Mouse (Mus musculus) cerebral cortex, adult 2 months (tissue): ENCODE results near the gene Nln.

Experiments
- WGBS: fragments of 180-500 bp; shearing (Covaris S2); methylation state at CpG from one replicate; pipeline ENCODE4 v1.1.7; 2018; 5-methylcytosine and 5-hydroxymethylcytosine counted together

The Nln gene

DNA sequence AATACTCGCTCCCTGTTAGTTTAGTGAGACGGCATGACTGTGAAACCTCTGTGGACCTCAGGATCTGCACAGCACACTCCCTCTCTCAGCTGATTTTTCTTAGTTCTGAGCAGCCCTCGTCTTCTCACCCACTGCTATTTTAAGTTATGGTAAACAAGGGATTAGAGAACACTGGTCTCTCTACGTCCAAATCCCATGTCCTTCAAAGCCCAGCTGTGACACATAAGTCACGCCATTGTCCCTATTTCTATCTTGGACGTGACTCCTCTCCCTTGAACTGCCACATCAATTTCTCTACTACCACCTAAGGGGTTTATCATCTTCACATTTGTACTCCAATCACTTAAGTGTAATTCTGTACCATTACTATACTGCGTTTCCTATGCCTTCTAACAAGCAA, 13.5 kb downstream of the Nln start:
- 63% methylated on average over 7 of the region's 7 CpGs for WGBS

DNA sequence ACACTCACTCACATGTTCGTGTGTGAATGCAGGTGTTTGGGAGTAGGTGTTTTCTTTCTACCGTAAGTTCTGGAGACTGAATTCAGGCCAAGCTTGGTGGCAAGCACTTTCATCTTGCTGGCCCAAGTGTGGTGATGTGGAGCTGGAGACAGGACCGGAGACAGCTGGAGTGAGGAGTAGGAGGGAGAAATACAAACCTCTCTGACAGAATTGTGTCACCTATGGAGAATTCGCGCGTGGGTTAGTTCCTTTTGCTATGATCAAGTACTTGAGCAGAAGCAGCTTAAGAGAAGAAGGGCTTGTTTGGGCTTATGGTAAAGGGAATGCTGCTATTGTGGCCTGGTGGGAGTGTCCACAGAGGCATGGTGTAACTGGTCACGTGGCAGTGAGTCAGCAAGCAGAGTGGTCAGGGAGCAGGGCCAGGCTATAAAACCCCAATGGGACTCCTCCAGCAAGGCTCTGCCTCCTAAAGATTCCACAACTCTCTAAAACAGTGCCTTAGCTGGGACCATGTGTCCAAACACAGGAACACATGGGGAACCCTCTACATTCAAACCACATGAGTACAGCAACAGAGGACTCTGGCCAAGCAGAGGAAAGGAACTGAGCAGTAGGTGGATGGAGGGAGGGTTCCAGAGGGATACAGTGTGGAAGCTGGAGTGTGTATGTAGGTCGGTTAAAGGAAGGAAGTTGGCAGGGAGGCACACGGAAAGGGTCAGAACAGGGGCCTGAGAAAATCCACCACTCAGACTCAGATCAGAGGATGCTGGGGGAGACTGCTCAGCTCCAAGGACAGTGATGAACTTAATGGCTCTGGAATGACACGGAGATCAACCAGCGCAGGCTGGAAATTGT, 14.7 kb downstream of the Nln start:
- 54% methylated on average over 11 of the region's 11 CpGs for WGBS

DNA sequence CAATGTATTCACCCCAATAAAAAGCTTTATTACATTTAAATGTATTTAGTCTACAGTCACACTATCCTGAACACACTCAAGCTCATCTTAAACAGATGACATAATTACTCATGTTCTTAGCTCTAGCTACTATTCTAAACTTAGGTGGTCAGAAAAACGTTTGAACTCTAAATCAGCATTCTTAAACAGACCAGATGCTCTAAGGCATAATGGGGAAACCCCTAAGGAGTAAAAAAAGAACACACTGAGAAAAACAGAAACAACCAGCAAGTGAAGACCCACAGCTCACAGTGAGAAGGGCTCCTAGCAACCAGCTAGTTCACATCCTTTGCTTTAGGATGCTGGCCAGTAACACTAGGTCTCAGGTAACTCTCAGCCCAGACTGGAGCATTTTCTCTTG, 17.7 kb downstream of the Nln start:
- WGBS = 5% methylated on average over 1 of the region's 1 CpGs

DNA sequence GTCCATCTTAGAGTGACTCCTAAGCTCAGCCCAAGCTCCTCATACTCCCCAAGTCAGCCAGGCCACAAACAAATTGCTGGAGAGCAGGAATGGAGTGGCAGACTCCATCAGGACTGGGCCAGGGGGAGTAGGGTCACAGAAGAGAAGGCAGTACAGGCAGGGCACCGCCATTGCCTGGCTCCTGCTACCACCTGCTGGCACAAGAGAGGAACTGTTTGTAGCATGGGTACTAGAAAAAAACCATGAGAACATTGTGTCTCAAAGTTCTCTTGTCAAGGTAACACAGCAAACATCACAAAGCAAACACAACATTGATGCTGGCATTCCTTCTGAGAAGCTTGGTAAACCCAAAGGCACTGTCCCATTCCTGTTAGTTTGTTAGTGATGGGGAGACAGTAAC, 20.0 kb downstream of the Nln start:
- 14% methylated on average over 1 of the region's 1 CpGs for WGBS

DNA sequence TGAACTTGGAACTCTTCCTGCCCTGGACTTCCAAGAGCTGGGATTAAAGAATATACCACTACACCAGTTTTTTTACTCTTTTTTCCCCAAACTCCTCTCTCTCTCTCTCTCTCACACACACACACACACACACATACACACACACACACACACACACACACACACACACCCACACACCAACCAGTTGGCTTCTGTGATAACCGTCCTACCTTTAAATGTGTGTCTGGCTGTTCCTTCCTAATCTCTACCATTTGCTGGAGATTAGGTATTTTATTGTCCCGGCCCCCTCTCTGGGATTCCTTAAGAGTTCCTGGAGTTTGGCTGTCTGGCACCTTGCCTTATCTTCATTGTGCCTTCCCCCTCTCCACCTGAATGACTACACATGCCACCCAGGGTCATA, 24.8 kb downstream of the Nln start:
- 76% methylated on average over 2 of the region's 2 CpGs for WGBS

DNA sequence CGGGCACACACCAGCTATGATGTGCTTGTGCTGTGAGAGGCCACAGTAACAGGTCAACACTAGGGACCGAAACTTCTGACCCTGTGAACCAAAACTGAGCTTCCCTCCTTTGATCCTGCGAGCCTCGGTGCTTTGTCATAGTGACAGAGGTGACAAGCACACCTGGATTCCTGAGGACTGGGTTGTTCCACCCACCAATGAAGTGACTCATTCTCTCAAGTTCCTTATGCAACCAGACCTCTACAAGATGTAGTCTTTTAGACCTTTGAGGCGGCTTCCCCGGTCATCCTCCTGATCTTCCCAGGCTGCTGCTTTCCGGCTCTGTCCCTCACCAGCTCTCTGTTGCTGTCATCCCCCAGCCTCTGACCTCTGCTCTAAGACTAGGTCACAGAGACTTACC, 26.9 kb downstream of the Nln start:
- 83% methylated on average over 7 of the region's 7 CpGs for WGBS

DNA sequence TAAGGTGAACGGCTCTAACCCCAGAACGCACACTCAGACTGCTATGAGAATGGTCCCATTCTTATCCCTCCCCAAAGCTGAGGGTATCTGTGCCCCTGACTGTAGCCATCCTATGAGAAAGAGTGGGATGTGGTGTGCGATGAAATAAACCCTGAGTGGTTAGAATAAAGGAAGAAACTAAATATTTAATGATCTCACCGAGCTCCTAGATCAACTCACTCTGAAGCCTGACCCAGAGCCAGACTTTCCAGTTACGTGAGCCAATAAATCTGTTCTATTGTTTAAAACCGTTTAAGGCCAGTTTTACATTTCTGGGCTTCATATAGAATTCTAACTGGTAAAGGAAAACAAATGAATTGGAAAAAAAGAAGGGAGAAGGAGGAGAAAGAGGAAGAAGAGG, 32.4 kb downstream of the Nln start:
- 71% methylated on average over 6 of the region's 6 CpGs for WGBS

DNA sequence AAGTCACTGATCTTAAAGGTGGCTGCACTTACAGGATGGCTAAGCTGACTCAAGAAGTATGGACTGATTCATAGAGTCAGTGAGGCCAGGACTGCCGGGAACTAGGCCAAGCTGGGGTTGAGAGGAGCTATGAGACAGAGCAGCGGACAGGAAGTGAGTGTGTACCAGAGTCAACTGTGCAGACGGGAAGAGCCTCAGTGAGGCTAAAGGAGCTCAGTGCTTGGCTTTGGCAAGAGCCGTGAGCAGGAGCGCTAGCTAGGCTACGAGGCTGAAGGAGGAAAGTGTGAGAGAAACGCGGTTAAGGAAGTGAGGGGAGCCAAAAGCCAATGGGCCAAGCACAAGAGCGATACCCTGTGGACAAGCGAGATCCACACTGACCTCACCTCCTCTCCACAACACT, 34.7 kb downstream of the Nln start:
- WGBS = 72% methylated on average over 10 of the region's 10 CpGs

DNA sequence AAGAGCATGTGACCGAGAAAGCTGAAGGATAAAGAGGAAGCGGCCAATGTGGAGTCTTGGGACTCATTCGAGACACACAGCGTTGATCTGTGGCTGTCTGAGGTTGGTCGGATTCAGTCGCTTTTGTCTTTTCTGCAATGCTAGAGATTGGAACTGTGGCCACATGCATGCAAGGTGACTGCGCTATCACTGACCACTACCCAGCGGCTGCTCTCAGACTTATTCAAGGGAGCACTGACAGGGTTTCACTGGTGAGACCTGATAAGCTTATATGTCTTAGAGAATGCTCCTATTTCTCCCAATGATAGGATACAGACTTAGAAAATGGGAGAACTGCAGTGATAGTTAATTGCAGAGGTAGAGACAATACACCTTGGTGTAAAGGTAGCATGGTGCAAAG, 35.2 kb downstream of the Nln start:
- 97% methylated on average over 8 of the region's 8 CpGs for whole genome bisulfite sequencing

DNA sequence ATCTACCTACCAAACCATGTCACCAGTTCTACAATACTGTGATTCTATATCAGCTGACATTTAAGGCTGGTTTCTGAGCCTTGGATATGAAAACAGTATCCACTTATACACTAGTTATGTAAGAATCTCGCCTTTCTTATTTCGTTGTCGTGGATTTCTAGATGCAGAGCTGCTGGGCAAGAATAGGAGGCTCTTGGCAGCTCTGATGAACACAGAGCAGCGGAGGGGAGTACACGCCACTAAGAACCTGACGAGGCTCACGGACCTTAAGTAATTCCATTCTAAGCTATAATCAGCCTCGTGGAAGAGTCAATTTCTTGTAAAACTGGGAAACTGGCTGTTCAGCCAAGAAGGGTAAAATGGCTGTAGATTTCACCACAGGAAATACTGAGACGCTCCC, 37.1 kb downstream of the Nln start:
- 48% methylated on average over 9 of the region's 9 CpGs for WGBS

DNA sequence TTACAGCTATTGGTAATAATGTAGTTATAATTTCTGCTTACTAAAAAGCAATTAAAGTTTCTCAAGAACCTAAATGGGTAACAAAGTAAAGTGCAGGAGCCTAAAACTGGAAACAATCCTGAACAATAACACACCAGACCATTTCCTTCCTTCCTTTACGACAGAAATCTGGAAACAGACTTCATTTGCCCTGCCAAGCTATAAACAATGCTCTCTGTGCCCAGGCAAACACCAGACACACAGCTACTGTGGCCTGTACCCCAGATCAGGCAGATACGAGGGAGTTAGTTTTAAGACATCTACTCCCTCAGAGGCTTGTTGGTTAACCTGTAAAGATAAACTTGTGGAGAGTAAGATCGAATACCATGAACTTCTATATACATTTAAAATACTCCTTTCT, 38.7 kb downstream of the Nln start:
- 60% methylated on average over 3 of the region's 3 CpGs for WGBS

DNA sequence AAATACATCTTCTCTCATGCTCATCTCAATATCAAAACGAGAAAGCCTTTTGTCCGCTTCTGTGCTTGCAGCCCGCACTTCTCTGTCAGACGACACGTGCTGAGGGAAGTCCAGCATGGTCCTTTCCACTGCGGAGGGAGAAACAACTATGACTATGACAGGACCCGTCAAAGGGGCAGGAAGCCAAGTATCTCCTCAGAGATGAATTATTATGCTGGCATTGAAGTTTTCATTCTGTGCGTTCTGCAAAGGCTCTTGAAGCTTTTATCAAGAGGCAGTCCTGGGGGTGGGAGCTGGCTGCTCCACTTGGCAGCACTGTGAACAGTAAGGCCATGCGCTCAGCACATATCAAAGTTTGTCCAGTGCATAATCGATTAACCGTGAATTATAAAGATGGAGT, 40.2 kb downstream of the Nln start:
- 73% methylated on average over 11 of the region's 11 CpGs for WGBS

DNA sequence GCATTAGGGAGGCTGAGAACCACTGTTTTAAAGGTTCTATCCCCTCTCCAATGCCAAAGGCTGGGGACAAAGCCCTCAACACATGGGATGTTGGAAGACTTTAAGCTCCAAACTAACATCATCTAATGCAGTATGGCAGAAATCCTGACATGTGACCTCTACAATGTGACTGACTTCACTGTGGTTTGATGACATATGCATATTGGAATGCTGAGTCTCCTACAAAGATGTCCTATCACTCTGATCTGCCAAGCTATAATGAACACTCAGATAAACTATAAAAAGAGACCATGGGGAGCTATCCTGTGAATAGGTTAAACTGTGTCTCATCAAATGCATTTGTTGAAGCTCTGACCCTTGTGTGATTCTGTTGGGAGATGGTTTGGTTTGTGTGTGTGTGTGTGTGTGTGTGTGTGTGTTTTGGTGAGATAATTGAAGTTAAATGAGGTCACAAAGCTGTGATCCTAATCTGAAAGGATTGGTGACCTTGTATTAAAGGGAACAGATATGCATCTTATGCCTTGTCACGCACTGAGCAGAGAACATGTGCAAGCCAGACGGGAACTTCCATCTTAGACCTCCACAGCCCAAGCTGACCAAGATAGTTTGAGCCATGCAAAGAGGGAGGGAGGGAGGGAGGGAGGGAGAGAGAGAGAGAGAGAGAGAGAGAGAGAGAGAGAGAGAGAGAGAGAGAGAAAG, 43.6 kb downstream of the Nln start:
- 92% methylated on average over 2 of the region's 2 CpGs for WGBS

DNA sequence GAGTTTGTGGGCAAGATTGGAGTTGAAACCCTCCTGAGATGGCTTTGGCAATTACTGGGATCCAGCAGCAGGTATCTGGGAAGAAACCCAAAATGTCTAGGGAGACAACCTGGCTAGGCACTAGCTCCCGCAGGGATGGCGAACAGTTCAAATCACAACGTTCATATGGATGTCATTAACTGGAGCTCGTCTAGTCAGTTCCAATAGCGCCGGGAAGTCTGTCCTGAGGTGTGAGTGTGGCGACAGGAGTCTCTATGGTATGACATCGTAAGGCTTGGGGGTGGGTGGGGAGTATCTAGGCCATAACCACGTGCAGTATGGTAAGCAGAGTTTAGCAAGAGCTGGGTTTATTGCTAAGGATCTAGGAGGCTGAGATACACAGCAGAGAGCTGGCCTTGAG, 46.4 kb downstream of the Nln start:
- 87% methylated on average over 9 of the region's 9 CpGs for WGBS

DNA sequence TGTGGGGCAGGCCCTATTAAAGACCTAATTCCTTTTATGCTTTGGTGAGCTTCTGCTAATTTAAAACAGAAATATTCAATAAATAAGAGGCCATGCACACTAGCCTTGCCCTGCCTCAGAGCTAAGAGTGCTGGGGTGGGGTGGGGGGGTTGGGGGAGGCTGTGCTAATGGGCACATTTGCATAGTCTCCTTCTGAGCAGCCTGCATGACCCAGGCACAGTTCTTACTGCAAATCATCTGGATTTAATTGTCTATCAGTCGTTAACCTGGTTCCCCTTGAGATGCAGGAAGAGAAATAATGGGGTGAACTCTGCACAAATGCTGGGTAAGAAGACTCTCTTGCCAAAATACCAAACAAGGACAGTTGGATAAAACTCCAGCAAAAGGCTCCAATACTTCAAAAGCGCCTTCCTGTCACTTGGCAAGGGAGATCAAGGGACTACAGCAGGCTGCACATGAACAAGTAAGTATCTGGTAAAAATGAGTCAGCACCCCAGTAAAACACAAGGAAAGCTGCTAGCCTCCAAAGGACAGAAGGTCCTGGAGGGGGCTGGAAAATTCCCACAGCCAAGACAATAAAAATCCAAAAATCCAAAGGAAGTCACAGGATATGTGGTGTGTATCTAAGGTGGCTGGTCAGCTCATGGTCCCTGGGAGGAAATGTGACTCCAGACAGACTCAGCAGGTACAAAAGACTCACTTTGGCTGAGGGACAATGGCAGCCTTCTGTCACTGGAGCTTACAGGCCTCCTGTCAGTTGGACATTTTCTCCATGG, 47.3 kb downstream of the Nln start:
- WGBS = 62% methylated on average over 2 of the region's 2 CpGs

DNA sequence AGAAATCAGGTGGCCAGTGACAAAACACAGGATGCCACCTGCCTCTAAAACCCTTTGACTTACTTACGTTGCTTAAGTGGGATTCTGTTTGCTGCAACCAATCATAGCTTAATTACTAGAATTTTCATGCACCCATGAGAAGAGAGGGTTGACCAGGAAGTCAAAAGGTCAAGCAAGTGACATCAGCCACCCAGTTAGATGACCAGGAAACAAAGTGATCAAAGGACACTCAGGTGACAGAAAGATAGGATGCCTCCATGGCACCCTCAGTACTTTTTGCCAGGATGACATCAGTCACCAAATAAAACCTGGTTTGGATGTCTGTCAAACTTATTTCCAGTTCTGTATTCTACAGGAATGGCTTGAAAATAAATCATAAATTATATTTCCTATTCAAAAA, 49.2 kb downstream of the Nln start:
- WGBS = 91% methylated on average over 1 of the region's 1 CpGs

DNA sequence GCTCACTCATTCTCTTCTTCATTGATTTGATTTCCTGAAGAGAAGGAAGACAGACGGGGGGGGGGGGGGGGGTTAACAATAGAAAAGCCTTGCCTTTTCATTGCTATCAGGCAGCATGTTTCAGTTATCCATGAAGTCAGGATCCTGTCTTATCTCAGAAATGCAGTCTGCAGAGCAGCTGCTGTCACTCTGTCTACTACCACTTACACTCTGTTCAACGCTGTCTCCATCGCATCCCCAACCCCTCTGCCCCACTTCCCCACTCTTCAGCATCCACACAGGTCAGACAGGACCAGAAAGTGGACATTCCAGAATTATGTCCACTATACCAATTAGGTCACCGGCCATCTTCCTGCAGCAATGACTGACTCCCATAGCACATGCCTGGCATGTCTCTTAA, 49.9 kb downstream of the Nln start:
- WGBS = 88% methylated on average over 4 of the region's 4 CpGs

DNA sequence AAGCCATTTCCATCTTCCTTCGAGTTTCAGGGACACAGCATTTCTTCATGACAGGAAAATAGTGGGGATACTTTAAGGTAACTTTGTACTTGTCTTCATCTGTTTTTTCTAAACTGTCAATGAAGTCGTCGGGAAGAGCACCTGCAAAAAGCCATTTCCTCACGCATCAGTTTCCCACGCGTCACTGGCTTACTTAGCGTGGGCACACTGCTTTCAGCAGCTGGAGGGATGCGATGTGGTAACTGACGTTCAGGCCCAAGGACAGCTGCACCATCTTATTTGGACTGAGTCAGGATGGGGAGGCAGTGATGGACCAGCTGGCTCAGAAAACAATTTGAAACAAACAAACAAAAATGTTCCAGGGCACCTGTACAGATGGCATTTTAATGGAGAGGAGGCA, 50.7 kb downstream of the Nln start:
- WGBS = 77% methylated on average over 9 of the region's 9 CpGs

DNA sequence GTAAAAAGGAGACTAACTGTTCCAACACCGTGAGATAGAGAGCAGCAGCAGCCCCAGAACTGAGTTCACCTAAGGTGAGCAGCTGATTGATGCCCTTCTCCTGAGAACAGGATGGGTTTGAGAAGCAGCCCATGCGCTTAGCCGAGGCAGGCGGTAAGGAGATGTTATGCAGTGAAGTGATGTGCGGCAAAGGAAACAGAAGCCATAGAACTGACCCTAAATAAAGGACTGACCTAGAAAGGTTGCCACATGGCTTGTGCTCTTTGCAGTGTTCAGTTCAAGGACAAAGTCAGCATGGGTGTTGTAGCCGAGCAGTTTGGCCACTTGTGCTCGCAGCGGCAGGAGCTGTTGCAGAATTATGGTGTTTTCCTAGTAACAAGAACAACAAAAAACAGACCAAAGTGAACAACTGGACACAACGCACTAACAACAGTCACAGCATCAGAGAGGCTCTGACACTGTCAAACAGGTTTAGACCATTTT, 57.1 kb downstream of the Nln start:
- 80% methylated on average over 9 of the region's 9 CpGs for WGBS

DNA sequence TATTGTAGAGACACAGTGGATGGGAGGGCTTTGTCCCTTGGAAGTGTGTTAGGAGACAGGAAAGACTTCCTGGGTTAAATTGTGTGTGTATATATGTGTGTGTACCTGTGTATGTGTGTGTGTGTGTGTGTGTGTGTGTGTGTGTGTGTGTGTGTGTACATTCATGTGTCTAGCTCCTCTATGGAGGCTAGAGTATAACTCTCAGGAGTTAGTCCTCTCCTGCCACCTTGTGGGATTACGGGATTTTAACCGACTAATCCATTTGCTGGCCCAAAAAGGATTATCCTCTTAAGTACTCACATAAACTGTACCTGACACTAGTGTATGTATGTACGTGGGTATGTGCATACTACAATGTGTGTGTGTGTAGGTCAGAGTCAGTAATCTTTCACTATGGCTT, 60.6 kb downstream of the Nln start:
- whole genome bisulfite sequencing = 45% methylated on average over 3 of the region's 3 CpGs

DNA sequence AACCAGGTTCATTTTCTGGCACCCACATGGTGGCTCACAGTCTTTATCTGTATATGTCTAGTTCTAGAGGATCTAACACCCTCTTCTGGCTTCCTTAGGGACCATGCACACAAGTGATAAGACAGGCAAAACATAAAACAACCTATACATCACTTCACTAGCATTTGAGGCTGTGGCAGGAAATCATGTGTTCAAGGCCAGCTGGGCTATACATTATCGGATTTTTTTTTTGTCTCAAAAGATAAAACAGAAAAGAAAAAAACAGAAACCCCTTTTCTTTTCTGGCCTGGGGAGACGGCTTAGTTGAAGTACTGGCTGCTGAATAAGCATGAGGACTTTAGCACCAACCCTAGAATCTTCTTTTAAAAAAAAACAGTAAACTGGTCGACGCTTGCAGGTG, 64.3 kb downstream of the Nln start:
- 92% methylated on average over 4 of the region's 4 CpGs for WGBS

DNA sequence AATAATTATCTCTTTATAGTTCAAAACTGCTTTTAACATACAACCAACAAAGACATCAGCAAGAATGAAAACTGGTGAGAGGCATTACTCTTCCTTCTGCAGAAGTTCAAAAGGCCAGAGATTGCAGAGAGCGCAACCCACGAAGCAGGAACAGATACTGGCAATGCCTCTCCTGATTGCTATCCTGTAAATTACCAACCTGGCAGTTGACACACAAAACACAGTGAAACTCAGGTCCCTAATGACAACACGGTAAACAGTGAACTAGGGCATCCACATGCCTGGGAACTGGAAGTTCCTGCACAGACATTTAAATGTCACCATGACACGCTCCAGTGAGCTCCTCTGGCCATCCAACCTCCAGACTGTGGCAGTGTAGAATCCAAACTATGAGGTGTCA, 65.1 kb downstream of the Nln start:
- 94% methylated on average over 4 of the region's 4 CpGs for WGBS

DNA sequence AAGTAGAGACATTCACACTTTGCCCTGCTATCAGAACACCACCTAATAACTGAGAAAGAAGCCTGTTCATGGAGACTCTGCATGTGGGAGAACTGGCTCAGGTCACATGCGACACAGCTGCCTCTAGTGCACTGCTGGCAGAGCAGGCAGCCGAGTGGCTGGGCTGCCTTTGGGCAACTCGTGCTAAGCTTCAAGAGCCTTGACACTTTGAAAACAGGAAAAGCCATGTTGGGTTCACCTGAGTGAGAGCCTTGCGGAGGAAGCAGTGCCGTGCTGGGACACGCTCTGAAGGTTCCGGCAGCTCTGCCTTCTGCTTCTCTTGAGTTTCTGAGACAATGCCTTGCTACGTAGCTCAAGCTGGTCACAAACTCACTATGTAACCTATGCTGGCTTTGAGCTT, 66.7 kb downstream of the Nln start:
- 81% methylated on average over 8 of the region's 8 CpGs for WGBS
